Mouse (Mus musculus) CH12.LX (cell line): ENCODE data around the gene Imp4.

Source experiments
- CHD1 ChIP-seq: IDR thresholded peaks from 2 replicates; pipeline ENCODE4 v1.6.1; 2012; ENCODE audit warnings: low read depth, low read length, improper control_type of control experiment, inconsistent platforms
- CTCF ChIP-seq, 2 experiments: IDR thresholded peaks in 1 of 2; conservative IDR thresholded peaks in 1 of 2; 2 replicates each; pipeline ENCODE4 v1.5.1; 2011 to 2012; ENCODE audit warnings: low read depth in 2 of 2, low read length in 2 of 2, improper control_type of control experiment in 1 of 2, inconsistent platforms in 1 of 2, mild to moderate bottlenecking in 1 of 2, moderate library complexity in 1 of 2
- E2F4 ChIP-seq: IDR thresholded peaks from 2 replicates; pipeline ENCODE4 v1.6.1; 2011; ENCODE audit warnings: low read depth, low read length, improper control_type of control experiment; ENCODE audit not compliant: insufficient replicate concordance
- HCFC1 ChIP-seq: IDR thresholded peaks from 2 replicates; pipeline ENCODE4 v1.6.1; 2012; ENCODE audit warnings: low read depth, mild to moderate bottlenecking, inconsistent platforms, low read length, improper control_type of control experiment
- KAT2A ChIP-seq: IDR thresholded peaks from 2 replicates; pipeline ENCODE4 v1.6.1; 2012; ENCODE audit warnings: low read length, improper control_type of control experiment, inconsistent platforms; ENCODE audit not compliant: insufficient replicate concordance
- MAX ChIP-seq: IDR thresholded peaks from 2 replicates; pipeline ENCODE4 v1.6.1; 2011; ENCODE audit warnings: low read length, improper control_type of control experiment
- MEF2A ChIP-seq: IDR thresholded peaks from 2 replicates; pipeline ENCODE4 v1.6.1; 2014; ENCODE audit warnings: low read depth, mild to moderate bottlenecking, inconsistent platforms, low read length, improper control_type of control experiment, borderline replicate concordance
- POLR2A ChIP-seq: IDR thresholded peaks from 2 replicates; pipeline ENCODE4 v1.6.1; 2011; ENCODE audit warnings: low read depth, mild to moderate bottlenecking, improper control_type of control experiment, low read length
- TCF12 ChIP-seq: IDR thresholded peaks from 2 replicates; pipeline ENCODE4 v1.6.1; 2014; ENCODE audit warnings: low read depth, mild to moderate bottlenecking, inconsistent platforms, low read length, improper control_type of control experiment
- USF1 ChIP-seq: IDR thresholded peaks from 2 replicates; pipeline ENCODE4 v1.6.1; 2014; ENCODE audit warnings: low read depth, mild to moderate bottlenecking, inconsistent platforms, low read length, improper control_type of control experiment

- TF ChIP-seq E2F4 (no peak), TCF12 (no peak), CTCF (conservative IDR thresholded peaks at IDR 0.05 in 1 of 2, IDR thresholded peaks at IDR 0.05 in 1 of 2; ENCODE audit: low read depth in 2 of 2, low read length in 2 of 2) (no peak), POLR2A (no peak), CHD1 (no peak), MAX (no peak), MEF2A (no peak), USF1 (no peak), HCFC1 (no peak), KAT2A (no peak)
Observed at GRCm38 (mm10) chr1:34430981-34431380, 8.7 kb upstream of the Imp4 start.
